Mouse (Mus musculus): ENCODE results near the gene Rapgefl1.

GRCm38 (mm10) chr11:98889077-98889476, 52.5 kb downstream of the Rapgefl1 start:
- TF ChIP-seq CTCF (conservative IDR thresholded peaks at IDR 0.05; ENCODE audit: low read length) (no peak), POU5F1 (IDR thresholded peaks at IDR 0.05; ENCODE audit: borderline replicate concordance, low read length) (no peak), NANOG (IDR thresholded peaks at IDR 0.05; ENCODE audit: borderline replicate concordance, low read length) (no peak)
